Mouse (Mus musculus): ENCODE data around the gene Gnb1l.

- TF ChIP-seq CTCF (IDR thresholded peaks at IDR 0.05; ENCODE audit: low read depth) (no peak), EP300 (IDR thresholded peaks at IDR 0.05; ENCODE audit: low read depth) (no peak)
Measured at GRCm38 (mm10) chr16:18596255-18596654, 97.7 kb downstream of the Gnb1l start.

Measured in heart, postnatal 0 days (tissue).